Mouse (Mus musculus) cerebral cortex, adult 2 months (tissue): Measurements from ENCODE around the gene Tbc1d2.

Experiments used
- whole genome bisulfite sequencing: fragments of 180-500 bp; shearing (Covaris S2); methylation state at CpG from one replicate; pipeline ENCODE4 v1.1.7; 2018; 5-methylcytosine and 5-hydroxymethylcytosine counted together

Tbc1d2 gene

DNA sequence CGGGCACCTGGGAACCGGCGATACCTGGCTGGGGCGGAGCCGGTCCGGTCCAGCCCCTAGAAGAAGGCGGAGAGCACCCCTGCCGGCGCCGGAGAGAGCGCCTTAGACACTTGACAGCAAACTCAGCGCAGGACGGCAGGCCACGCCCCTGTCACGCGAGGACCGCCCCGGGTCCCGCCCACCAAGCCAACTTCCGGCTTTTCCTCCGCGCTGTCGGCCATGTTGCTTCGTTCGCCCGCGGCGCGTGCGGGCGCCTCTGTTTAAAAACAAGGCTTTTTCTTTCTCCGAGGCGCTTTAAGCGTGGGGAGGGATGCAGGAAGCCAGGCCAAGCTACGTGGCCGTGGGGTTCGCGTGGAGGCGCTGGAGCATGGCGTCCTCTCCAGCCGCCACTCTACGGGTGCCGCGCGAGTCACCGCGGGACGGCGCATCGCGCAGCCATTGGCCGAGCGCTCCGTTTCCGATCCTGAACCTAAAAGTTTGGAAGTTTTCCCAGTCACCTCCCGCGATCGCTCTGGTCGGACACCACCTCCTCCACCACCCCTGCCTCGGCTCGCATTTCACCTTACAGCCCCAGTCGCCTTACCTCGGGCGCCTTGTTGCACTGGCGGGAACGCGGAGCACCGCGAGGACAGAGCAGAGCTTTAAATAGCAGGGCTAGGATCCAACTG is at the start of gene Tbc1d2:
Tbc1d2 (minus strand) TSS at position 124 of the 668 bp plus-strand sequence.
- under 1% methylated on average over 69 of the region's 69 CpGs for WGBS

DNA sequence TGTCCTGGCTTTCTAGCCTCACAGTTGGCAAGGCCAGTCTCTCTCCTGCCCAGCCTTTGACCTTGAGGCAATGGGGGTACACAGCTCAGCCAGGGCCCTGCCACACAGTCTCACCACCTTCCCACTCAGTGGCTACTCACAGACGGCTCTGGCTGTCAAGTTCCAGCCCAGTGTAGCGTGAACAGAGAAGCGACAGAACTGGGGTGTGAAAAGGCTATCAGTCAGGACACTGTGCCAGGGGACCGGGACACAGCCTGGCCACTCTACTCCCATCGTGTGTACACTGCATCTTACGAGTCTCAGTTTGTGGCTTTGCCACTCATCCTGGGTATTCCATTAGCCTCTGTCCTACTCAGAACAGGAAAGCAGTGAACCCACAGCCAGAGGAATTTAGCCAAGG is 46.5 kb upstream of the Tbc1d2 start:
- 67% methylated on average over 6 of the region's 6 CpGs for WGBS

DNA sequence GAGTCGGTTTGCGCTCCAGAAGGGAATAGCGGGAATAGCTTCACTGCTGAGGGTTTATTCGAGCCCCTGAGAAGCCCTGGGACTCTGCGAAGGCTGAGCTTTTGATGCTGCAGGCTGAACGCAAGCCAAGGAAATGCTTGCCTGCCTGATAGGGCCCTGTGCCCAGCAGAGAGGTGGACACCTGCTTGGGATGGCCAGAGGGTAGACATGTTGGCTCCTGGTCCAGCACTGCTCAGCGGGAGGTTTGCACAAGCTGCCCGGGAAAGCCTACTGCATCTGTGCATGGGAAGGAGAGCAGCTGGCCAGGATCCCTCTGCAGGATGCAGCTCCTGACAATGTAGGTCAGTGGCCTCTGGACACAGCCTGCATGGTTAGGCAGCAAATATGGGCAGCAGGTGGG is 40.6 kb upstream of the Tbc1d2 start:
- WGBS: 42% methylated on average over 8 of the region's 8 CpGs

DNA sequence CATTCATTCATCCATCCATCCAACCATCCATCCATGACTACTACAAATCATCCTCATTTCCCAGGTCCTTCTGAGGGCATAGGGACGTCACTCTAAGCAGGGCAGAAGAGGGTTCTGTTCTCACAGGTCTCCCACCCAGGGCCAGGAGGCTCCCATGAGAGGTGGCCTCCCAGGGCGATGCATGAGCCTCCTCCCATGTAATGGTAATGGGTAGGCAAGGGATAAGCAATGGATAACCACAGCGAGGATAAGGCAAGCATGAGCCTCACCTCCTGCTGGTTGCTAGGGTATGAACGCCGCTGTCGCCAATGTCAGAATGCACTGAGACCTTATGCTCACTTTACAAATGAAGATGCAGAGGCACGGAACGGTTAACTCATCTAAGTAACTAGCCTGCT is 40.0 kb upstream of the Tbc1d2 start:
- 60% methylated on average over 8 of the region's 8 CpGs for WGBS

DNA sequence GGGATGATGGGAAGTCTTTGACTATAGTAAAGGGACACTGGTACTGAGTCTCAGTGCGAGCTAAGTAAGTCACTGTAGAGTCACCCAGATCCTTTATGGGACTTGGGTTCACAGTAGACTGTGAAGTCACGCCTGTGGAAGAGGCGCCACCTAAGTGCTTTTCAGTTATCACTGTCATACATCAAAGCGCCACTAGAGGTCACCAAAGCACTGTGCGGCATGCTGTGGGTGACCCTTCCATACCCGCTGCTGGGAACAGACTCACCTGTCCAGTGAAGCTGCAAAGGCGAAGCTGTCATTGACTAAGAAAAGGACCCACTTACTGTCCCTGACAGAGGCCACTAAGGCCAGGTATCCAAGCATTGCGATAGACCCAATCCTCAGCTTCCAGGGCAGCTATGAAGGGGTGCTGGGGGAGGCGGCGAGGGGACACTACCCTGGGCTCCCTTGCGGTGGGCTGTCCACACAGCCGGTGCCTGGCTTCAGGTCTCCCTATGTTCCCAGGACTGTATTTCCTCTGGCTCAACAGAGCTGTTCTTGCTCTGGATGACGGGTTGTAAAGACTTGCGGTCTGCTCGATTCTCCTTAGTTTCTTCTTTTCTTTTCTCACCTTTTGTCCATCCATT is 39.5 kb upstream of the Tbc1d2 start:
- 43% methylated on average over 15 of the region's 15 CpGs for WGBS

DNA sequence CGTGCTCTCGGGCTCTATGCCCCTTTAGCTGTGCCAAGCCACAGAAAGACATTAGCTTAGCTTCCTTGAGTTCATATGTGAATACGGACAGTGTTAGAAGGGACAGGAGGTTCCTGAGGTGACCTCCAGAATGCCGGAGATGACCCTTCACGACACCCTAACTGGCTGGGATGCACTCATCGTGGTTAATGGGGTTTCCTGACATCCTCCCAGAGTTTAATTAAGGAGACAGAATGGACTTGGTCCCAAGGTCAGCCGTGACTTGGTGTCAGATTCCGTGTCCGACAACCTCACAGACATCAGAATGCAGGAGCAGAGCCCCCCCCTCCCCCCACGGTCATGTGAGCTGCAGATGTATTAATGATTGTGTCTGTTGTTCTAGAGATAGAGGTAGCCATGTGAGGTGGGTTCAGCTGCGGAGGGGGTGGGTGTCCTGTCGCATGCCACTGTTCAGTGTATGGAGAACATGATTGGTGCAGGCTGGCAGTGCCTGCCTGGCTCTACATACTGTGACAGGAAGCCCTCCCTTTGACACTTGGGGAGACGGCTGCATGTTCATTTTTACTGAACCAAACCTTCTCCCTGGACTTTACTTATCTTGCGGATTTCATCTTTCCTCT is 38.3 kb upstream of the Tbc1d2 start:
- 83% methylated on average over 14 of the region's 14 CpGs for WGBS

DNA sequence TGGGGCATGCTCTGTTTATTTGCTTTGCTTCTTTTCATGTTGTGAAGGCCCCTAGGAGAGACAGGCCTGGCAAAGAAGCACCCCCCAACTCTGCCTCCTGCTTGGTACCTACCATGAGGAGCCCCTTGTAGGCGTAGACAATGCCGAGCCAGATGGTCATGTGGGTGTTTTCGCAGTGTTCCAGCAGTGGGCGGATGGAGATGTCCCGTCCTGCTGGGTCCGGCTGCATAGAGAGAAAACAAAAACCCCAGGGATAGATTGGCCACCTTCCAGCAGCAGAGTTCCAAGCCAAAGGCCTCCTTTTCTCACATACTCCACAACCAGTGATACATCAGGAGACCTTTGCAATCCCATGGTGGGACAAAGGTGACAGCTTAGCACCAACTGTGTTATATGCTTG is 34.2 kb upstream of the Tbc1d2 start:
- WGBS: 7% methylated on average over 6 of the region's 6 CpGs

DNA sequence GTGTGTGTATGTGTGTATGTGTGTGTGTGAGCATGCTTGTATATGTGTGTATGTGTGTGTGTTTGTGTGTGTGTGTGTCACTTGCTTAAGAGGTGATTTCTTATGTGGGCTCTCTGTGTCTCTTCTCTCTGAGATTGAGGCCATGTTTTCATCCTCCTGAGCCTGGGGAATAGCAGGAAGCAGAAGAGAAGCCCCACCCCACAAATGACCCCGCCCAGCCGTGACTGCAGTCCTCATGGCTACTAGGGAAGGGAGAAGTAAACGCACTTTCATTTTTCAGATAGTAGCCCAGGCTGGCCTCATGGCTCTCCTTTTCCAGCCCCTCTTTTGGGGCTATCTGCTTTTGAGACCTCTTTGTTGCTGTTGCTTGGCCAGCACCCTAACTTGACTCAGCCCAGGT is 26.6 kb upstream of the Tbc1d2 start:
- WGBS: 83% methylated on average over 3 of the region's 3 CpGs

DNA sequence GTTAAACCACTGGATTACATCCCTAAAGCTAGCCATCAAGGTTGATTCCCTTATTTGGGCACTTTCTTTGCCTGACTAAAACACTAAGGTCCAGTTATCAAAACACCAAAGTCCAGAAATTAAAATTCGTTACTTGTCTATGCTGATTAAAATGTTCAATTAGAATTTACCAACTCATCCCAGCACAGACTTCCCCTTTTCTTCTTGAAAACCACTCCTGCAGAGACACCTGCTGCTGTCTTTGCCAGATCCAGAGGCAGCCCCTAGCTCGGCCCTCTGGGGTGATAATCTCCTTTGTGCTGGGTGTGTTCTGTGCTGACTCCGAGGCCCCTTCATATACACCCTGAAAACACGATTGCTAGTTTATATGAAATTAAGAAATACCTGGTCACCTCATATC is 26.0 kb upstream of the Tbc1d2 start:
- 59% methylated on average over 4 of the region's 4 CpGs for WGBS

DNA sequence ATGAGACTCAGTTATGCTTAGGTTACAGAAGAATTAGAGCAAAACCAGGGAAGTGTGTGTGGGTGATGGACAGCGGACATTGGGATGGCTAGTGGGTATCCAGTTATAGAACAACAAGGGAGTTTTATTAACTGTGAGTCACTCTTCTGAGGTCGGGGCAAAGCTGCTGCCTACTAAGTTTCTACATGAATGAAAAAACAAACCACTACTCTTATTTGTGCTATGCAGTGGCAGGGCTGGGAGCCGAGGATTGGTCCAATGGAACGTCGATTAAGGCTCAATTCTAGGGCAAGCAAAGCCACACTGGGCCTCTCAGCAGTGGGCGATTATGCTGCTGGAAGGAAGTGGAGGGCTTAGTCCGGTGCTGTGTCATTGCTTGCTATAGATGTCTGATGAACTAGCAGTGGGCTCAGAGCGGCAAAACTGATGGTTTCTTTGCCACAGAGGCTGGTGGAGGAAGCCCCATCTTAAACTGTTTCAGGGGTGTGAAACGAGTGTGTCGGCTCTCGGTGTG is 25.3 kb upstream of the Tbc1d2 start:
- 71% methylated on average over 11 of the region's 11 CpGs for WGBS

DNA sequence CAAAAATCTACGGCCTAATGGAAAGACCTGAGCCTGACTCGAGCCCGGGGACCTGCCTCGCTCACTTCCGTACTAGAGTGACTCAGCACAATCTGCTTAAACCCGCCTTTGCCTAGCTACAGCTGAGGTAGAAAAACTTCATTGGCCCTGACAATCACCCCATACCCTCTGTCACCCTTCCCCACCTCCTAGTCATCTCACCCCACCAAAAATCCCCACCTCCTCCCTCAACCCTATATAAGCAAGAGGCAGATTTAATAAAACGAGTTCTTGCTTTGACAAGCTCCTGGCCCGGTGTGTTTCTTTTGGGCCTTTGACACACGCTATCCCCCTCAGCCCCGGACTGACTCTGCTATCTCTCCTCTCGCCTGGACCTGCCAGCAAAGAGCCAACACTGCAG is 18.6 kb upstream of the Tbc1d2 start:
- WGBS: 62% methylated on average over 11 of the region's 11 CpGs

DNA sequence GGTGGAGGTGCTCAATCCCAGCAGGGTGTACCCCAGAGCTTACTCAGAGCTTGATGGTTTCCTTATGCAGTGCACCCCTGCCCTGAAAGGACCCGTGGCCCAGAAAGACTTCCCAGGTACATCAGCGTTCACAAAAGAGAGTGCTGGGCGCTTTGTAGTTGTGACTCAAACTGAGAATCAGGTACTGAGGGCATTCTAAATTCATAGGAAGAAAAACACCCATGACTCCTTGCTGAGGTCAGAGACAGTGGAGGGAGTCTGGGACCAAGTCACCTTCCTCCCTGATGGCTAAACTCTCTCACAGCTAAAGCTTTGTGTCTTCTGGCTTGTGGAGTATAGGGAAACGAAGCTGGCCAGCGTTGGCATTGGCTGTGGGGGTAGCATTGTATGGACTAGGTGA is 16.4 kb upstream of the Tbc1d2 start:
- 65% methylated on average over 5 of the region's 5 CpGs for WGBS

DNA sequence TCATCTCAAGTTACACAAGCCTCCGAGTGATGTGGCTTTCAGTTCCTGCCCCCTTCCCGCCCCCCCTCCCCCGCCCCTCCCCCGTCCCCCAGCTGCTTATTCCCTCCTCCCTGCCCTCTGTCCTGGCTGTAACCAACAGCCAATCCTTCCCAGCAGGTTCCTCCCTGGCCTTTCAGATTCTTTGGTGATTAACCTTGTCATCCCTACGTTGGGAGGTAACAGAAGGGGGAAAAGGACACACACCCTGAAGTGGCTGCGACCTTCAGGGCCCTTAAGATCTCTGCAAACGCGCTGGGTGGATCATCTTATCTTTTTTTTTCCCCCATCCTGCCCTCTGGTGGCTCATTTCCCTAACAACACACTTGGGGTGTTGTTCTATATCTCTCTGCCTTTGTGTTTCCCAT is 15.4 kb upstream of the Tbc1d2 start:
- WGBS: 22% methylated on average over 7 of the region's 8 CpGs

DNA sequence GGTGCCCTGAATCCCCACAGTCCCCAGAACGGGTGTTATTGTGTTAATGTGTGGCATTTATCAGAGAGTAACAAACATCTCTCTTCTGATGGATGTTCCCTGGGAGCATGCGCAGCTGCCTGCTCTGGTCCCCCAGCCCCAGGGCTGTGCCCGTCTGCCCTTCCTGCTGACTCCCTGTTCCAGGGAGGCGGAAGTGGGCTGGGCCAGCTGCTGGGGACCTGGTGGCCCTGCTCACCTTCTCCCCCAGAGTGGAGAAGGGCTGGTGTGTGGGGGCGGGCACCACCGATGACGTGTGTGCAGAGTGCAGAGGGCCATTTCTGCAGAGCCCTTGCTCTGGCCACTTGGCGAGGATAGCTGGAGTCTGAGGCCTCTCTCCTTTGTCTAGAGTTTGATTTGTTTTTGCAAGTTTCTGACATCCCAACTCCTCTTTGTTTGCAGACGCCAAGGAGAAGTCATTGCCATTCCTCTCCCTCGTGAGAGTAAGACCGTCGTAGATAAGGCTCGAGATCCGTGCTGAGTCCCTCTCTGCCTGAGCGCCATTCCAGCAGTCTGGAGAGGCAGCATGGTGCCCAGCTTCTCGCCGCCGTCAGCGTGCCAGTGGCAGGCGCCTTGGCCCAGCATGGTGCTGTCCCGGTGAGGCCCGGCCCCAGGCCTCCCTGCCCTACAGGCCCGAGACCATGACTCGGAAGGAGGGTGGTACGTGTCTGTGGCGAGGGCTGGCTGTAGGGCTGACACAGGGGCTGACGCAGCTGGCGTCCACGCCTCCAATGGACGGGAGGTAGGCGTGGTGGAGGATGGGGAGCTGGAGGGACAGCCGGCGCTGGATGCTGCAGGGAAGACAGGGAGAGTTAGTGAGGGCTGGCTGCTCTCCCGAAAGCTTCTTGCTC is 14.4 kb upstream of the Tbc1d2 start:
- WGBS: 28% methylated on average over 34 of the region's 34 CpGs

DNA sequence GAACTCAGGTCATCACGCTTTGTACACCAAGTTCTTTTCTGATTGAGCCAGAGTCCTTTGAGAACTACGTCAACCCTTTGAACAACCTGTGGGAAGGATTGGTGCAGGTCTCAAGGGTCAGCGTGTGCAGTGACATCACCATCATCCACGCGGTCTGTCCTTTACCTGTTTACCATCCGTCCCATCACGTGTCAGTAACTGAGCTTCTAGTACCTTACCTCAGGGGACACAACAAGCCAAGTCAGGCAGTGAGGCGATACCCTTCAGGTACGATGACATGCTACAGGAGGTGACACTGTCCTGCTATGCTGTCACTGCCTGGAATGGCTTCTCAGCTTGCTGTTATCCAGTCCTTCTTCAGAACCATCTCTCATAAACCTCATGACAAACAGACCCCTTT is 11.4 kb upstream of the Tbc1d2 start:
- WGBS: 80% methylated on average over 9 of the region's 9 CpGs

DNA sequence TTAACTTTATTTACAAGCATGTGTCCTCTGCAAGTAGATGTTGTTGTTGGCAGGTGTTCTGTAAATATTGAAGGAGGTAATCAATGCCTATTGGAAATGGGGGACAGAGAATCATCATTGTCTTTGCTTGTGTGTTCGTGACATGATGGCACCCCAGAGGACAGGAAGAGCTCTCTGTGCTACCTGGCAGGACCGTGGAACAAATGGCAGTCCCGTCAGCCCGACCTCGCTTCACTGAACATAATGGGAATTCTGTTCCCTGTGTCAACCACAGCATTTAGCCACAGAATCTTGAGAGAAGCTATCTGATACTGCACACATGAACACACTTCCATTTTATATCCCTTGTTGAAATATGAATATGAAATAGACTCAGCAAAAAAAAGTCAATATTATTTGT is 8.9 kb upstream of the Tbc1d2 start:
- WGBS: 75% methylated on average over 5 of the region's 5 CpGs

DNA sequence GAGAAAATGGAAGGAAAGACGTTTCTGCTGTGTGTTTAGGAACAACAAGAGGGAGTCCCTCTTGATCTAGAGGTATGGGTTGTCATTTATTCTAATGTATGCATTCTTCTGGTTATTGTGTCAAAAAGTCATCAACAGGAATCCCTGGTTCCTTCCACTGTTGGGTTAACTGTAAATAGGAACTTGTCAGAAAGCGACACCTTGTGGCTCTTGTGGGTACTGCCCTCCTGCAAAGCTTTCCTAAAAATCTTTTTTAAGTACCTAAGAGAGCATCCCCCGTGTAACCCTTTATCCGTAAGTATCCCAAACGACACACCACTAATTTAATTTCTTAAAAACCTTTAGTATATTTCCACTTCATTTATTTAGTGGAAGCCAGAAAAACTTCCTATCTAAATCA is 7.1 kb upstream of the Tbc1d2 start:
- WGBS: 2% methylated on average over 5 of the region's 5 CpGs

DNA sequence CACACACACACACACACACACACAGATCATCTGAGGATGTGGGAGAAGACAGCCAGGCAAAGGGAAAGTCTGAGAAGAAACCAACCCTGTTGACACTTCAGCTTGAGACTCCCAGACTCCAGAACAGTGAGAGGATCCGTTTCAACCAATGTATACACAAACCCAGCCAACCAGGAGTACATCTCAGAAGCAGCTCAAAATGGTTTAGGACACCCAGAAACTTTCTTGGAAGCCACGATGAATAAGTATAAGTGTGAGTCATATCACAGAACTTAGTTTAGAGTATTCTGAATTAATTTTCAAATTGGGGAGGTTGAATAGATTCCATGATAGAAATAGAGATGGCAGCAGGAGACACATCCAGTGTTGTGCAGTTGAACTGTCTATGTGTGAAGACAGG is 5.9 kb upstream of the Tbc1d2 start:
- WGBS: 47% methylated on average over 2 of the region's 2 CpGs

DNA sequence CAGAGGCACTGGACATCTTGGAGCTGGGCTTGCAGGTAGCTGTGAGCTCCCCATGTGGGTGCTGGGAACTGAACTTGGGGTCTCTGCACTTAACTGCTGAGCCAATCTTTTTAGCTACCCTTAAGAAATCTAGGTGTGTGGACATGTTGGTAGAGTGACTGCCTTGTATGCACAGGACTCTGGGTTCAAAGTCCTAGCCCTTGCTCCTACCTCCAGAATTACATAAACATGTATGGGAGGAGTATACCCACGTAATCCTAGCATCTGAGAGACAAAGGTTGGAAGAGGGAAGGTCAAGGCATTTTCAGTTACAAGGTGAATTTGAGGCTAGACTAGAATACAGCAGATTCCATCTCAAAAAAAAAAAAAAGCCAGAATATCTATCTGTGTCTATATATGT is 5.3 kb upstream of the Tbc1d2 start:
- 71% methylated on average over 1 of the region's 1 CpGs for WGBS

DNA sequence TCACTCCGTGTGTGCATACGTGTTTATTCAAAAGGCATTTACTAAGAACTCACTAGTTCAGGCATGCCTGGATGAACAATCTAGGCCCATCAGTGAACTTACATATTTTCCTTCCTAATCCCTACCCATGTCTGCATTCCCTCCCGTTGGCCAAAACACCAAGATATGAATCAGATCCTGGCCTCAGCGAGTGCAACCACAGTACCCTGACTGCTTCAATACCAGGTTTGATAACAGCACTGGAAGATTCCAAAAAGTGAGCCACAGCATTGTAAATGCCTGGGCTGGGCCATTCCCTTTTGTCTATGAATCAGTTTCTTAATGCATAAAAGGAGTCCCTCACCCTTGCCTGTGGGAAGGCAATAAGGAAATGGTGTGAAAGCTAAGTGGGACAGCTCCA is 848 bp downstream of the Tbc1d2 start:
- 67% methylated on average over 4 of the region's 4 CpGs for WGBS

DNA sequence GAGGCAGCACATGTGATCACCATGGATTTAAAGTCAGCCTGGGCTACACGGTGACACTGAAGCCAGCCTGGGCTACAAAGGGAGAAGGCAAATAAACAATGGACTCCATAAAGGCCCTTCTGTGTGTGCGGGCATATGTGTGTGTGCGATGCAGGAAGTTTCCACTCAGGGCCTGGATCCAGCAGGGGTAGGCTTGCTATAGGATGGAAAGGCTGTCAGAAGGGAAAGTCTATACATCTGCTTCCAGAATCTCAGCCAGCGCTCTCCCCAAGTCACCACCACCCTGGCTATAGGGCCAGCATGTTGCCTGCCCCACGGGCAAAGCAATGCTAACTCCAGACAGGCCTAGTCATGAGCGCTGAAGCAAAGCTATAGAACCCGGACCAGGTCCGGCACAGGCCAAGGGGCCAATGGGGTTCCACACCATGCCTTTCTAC is 6.3 kb downstream of the Tbc1d2 start:
- 86% methylated on average over 8 of the region's 8 CpGs for WGBS
